Mouse (Mus musculus): ENCODE data around the gene Pdzd3.
A peak's percentile ranks its signal among the peaks of the same experiment; 100 is the strongest.

Gene Pdzd3

GRCm38 (mm10) chr9:44249181-44250146 is 1.8 kb downstream of the Pdzd3 start:
- peak; percentile 85 for DNase-seq

GRCm38 (mm10) chr9:44247907-44248306 is 3.4 kb downstream of the Pdzd3 start:
- no peak for DNase-seq

GRCm38 (mm10) chr9:44243621-44244020 is 7.7 kb downstream of the Pdzd3 start:
- DNase-seq, result peak; percentile 38

GRCm38 (mm10) chr9:44241418-44241817 is 9.9 kb downstream of the Pdzd3 start:
- no peak for DNase-seq

GRCm38 (mm10) chr9:44240911-44241310 is 10.4 kb downstream of the Pdzd3 start:
- DNase-seq, result no peak

GRCm38 (mm10) chr9:44240399-44240798 is 10.9 kb downstream of the Pdzd3 start, which contains the start of gene Ccdc153:
Gene Ccdc153 (plus strand): TSS chr9:44240676.
- no peak for DNase-seq

GRCm38 (mm10) chr9:44239447-44239846 is 11.8 kb downstream of the Pdzd3 start:
- peak; percentile 62 for DNase-seq

GRCm38 (mm10) chr9:44238501-44239190 is 12.6 kb downstream of the Pdzd3 start:
- DNase-seq, result no peak

- no peak for DNase-seq
Observed at GRCm38 (mm10) chr9:44237128-44237527, 14.1 kb downstream of the Pdzd3 start.

- DNase-seq, result no peak
Observed at GRCm38 (mm10) chr9:44236601-44237000, 14.7 kb downstream of the Pdzd3 start.

- DNase-seq, result peak; percentile 66
Observed at GRCm38 (mm10) chr9:44234479-44235427, 16.5 kb downstream of the Pdzd3 start.

- DNase-seq, result peak; percentile 99
Observed at GRCm38 (mm10) chr9:44233802-44234478, 17.3 kb downstream of the Pdzd3 start, which contains the start of gene Cbl. Gene Cbl (minus strand): TSS chr9:44234049.

- no peak for DNase-seq
Observed at GRCm38 (mm10) chr9:44233021-44233801, 18.1 kb downstream of the Pdzd3 start.

- DNase-seq, result no peak
Observed at GRCm38 (mm10) chr9:44231609-44232008, 19.7 kb downstream of the Pdzd3 start.

- no peak for DNase-seq
Observed at GRCm38 (mm10) chr9:44225993-44226392, 25.3 kb downstream of the Pdzd3 start.

- DNase-seq, result no peak
Observed at GRCm38 (mm10) chr9:44213538-44213937, 37.7 kb downstream of the Pdzd3 start.

GRCm38 (mm10) chr9:44212406-44212805 is 38.9 kb downstream of the Pdzd3 start:
- no peak for DNase-seq

GRCm38 (mm10) chr9:44209416-44209815 is 41.9 kb downstream of the Pdzd3 start:
- DNase-seq, result no peak

- DNase-seq, result no peak
Observed at GRCm38 (mm10) chr9:44207840-44208239, 43.4 kb downstream of the Pdzd3 start.

- no peak for DNase-seq
Observed at GRCm38 (mm10) chr9:44200458-44200857, 50.8 kb downstream of the Pdzd3 start.

GRCm38 (mm10) chr9:44199580-44199979 is 51.7 kb downstream of the Pdzd3 start:
- peak; percentile 26 for DNase-seq
